Mouse (Mus musculus) left cerebral cortex, adult 2 months (tissue): ENCODE measurements around the gene Fam43b. TPM values are rescaled to one million over a fixed set of nuclear protein-coding genes. Genes with fewer than 3 reads are reported as not detected.
A peak's percentile ranks its signal among the peaks of the same experiment; 100 is the strongest.

Experiments used
- DNase-seq, 2 experiments: peaks; one replicate each; pipeline ENCODE4 v3.0.0; 2021 to 2022; ENCODE audit warnings: low spot score in 2 of 2, mixed read lengths in 1 of 2; ENCODE audit errors: extremely low spot score in 1 of 2
- H3K27ac ChIP-seq: fragments of 200-600 bp; 2 replicates; pipeline ENCODE4 v1.8.1; 2022
- H3K4me3 ChIP-seq: fragments of 200-600 bp; 2 replicates; pipeline ENCODE4 v1.8.1; 2022
- CTCF ChIP-seq: fragments of 200-600 bp; IDR thresholded peaks from 2 replicates; pipeline ENCODE4 v1.8.1; 2022; ENCODE audit warnings: antibody characterized with exemption, mild to moderate bottlenecking, moderate library complexity
- intact Hi-C: fragments of 180-260 bp; cut with DNase I; formaldehyde crosslinking; loops from one replicate; pipeline ENCODE4 v1.15.1; 2025
- total RNA-seq, 2 experiments: library from RNA; stranded (reverse); gene quantifications; 2 replicates each; pipeline ENCODE4 v1.2.3; 2021

Gene Fam43b
- total RNA-seq, 2 experiments from 2014 or later = 33.4 to 42.4 TPM

GRCm38 (mm10) chr4:138383789-138384188, 12.5 kb downstream of the Fam43b start:
- H3K27ac ChIP-seq = no peak overlapping the region
- intact Hi-C loops = no loop called here
- no peak for TF ChIP-seq CTCF
- H3K4me3 ChIP-seq = no peak overlapping the region
- DNase-seq = no peak

- TF ChIP-seq CTCF = peak; percentile 45
- H3K4me3 ChIP-seq = no peak overlapping the region
- DNase-seq = no peak
- H3K27ac ChIP-seq = no peak overlapping the region
- intact Hi-C loops = no loop called here
These were observed 13.9 kb downstream of the Fam43b start for GRCm38 (mm10) chr4:138382462-138382861.

GRCm38 (mm10) chr4:138380132-138380689, 16.1 kb downstream of the Fam43b start:
- intact Hi-C loops = loop anchor here (2.0 kb wide), 1 partner anchor 47 kb away; no protein-coding TSS in a partner anchor
- no peak for TF ChIP-seq CTCF
- DNase-seq = no peak
- no peak overlapping the region for H3K4me3 ChIP-seq
- no peak overlapping the region for H3K27ac ChIP-seq

GRCm38 (mm10) chr4:138379091-138379840, 17.1 kb downstream of the Fam43b start:
- intact Hi-C loops = loop anchor here (1.0 to 2.0 kb wide), 2 partner anchors 50 to 60 kb away; no protein-coding TSS in a partner anchor
- peak; percentile 78 for TF ChIP-seq CTCF
- H3K4me3 ChIP-seq = no peak overlapping the region
- peak; percentile 65 for DNase-seq
- no peak overlapping the region for H3K27ac ChIP-seq

GRCm38 (mm10) chr4:138377526-138377925, 18.8 kb downstream of the Fam43b start:
- no peak overlapping the region for H3K4me3 ChIP-seq
- no peak for TF ChIP-seq CTCF
- peak in 1 of 2 experiments; percentile 26 for DNase-seq
- H3K27ac ChIP-seq = no peak overlapping the region
- intact Hi-C loops = no loop called here

- Histone ChIP-seq H3K27ac (no peak overlapping the region), H3K4me3 (no peak overlapping the region)
- intact Hi-C loops = no loop called here
- no peak for TF ChIP-seq CTCF
- no peak for DNase-seq
These were observed 21.2 kb downstream of the Fam43b start for GRCm38 (mm10) chr4:138375117-138375516.

- no peak for DNase-seq
These were observed 25.3 kb downstream of the Fam43b start for GRCm38 (mm10) chr4:138370996-138371516.

GRCm38 (mm10) chr4:138368498-138369260, 27.6 kb downstream of the Fam43b start:
- no peak overlapping the region for H3K4me3 ChIP-seq
- no peak for TF ChIP-seq CTCF
- no peak for DNase-seq
- H3K27ac ChIP-seq = no peak overlapping the region
- intact Hi-C loops = no loop called here

More at GRCm38 (mm10) chr4:138370996-138371516, 25.3 kb downstream of the Fam43b start:
- TF ChIP-seq CTCF = no peak
- intact Hi-C loops = no loop called here
- no peak overlapping the region for H3K27ac ChIP-seq
- no peak overlapping the region for H3K4me3 ChIP-seq

- Histone ChIP-seq H3K4me3 (peak within 1 kb of the TSS; percentile 40), H3K27ac (no peak within 1 kb of the TSS)
- intact Hi-C loops = no loop called here
- peak in 1 of 2 experiments; percentile 44 for DNase-seq
- TF ChIP-seq CTCF = no peak
These were observed 28.5 kb downstream of the Fam43b start, which contains the start of gene Cda for GRCm38 (mm10) chr4:138367641-138368497. Gene Cda, minus strand, starts transcription at chr4:138367992.

- H3K27ac ChIP-seq = no peak overlapping the region
- no peak for DNase-seq
- intact Hi-C loops = no loop called here
- TF ChIP-seq CTCF = no peak
- no peak overlapping the region for H3K4me3 ChIP-seq
These were observed 29.8 kb downstream of the Fam43b start for GRCm38 (mm10) chr4:138366561-138366960.

- intact Hi-C loops = no loop called here
- Histone ChIP-seq H3K4me3 (no peak overlapping the region), H3K27ac (no peak overlapping the region)
- no peak for TF ChIP-seq CTCF
- no peak for DNase-seq
These were observed 32.8 kb downstream of the Fam43b start for GRCm38 (mm10) chr4:138363511-138363910.
